Mouse (Mus musculus): ENCODE results near the gene Als2cr12. TPM values are rescaled to one million over a fixed set of nuclear protein-coding genes. Genes with fewer than 3 reads are reported as not detected.
"Not testable (repeated sequence)": the region's sequence is repeated elsewhere in the genome, so short reads cannot be mapped to it uniquely, and the experiment has no call there.

Gene Als2cr12
- total and polyA plus RNA-seq, 2 experiments from 2014 or later: 0.08 TPM; not detected in 1

- H3K9me3 ChIP-seq (ENCODE audit: low read length): no peaks in the 10 kb centered on the region
- 2% methylated on average over 37 of the region's 37 CpGs for WGBS
- TF ChIP-seq CTCF (IDR thresholded peaks at IDR 0.05; ENCODE audit: low read depth): no peak
- H3K4me3 ChIP-seq (ENCODE audit: low read length): peak overlapping the region; percentile 56
- H3K36me3 ChIP-seq (ENCODE audit: insufficient read depth, low read length): no peaks in the 10 kb centered on the region
- peak overlapping the region; percentile 79 for H3K4me2 ChIP-seq (ENCODE audit: low read depth, low read length)
- peak; percentile 91 for ATAC-seq
- peak overlapping the region; percentile 68 for H3K9ac ChIP-seq (replicated peaks; ENCODE audit: low read length)
- DNase-seq (ENCODE audit: low spot score): peak; percentile 54
- no peaks in the 10 kb centered on the region for H3K4me1 ChIP-seq (ENCODE audit: insufficient read depth, low read length)
- no peak overlapping the region for H3K27ac ChIP-seq
- no peaks in the 10 kb centered on the region for H3K27me3 ChIP-seq (ENCODE audit: insufficient read depth, low read length)
These were observed 43.0 kb downstream of the Als2cr12 start for GRCm38 (mm10) chr1:58652480-58653403.

GRCm38 (mm10) chr1:58651571-58652456 is 44.0 kb downstream of the Als2cr12 start:
- WGBS: 85% methylated on average over 17 of the region's 17 CpGs
- H3K4me1 ChIP-seq (ENCODE audit: insufficient read depth, low read length); ATAC-seq; H3K27me3 ChIP-seq (ENCODE audit: insufficient read depth, low read length); H3K27ac ChIP-seq; DNase-seq (ENCODE audit: low spot score); H3K36me3 ChIP-seq (ENCODE audit: insufficient read depth, low read length); H3K9me3 ChIP-seq (ENCODE audit: low read length): not testable (repeated sequence)
- peak overlapping the region; percentile 79 for H3K4me2 ChIP-seq (ENCODE audit: low read depth, low read length)
- H3K4me3 ChIP-seq (ENCODE audit: low read length): peak overlapping the region; percentile 56
- H3K9ac ChIP-seq (replicated peaks; ENCODE audit: low read length): peak overlapping the region; percentile 68; the same call in 1 of the 2 replicates

GRCm38 (mm10) chr1:58628847-58629246 is 66.9 kb downstream of the Als2cr12 start:
- not testable (repeated sequence) for DNase-seq (ENCODE audit: low spot score); H3K36me3 ChIP-seq (ENCODE audit: insufficient read depth, low read length); ATAC-seq; H3K9me3 ChIP-seq (ENCODE audit: low read length); H3K4me3 ChIP-seq (ENCODE audit: low read length); H3K27ac ChIP-seq; H3K9ac ChIP-seq (replicated peaks; ENCODE audit: low read length); H3K4me1 ChIP-seq (ENCODE audit: insufficient read depth, low read length); H3K4me2 ChIP-seq (ENCODE audit: low read depth, low read length); H3K27me3 ChIP-seq (ENCODE audit: insufficient read depth, low read length)
- 67% methylated on average over 1 of the region's 2 CpGs for WGBS

- Histone ChIP-seq H3K9ac (replicated peaks; ENCODE audit: low read length) (no peak overlapping the region), H3K4me3 (ENCODE audit: low read length) (no peak overlapping the region), H3K9me3 (ENCODE audit: low read length) (no peaks in the 10 kb centered on the region), H3K4me2 (ENCODE audit: low read depth, low read length) (no peak overlapping the region), H3K4me1 (ENCODE audit: insufficient read depth, low read length) (no peaks in the 10 kb centered on the region), H3K27ac (no peak overlapping the region; the same call in 1 of the 2 replicates), H3K27me3 (ENCODE audit: insufficient read depth, low read length) (no peaks in the 10 kb centered on the region), H3K36me3 (ENCODE audit: insufficient read depth, low read length) (no peaks in the 10 kb centered on the region)
- TF ChIP-seq CTCF (IDR thresholded peaks at IDR 0.05; ENCODE audit: low read depth): no peak
- peak; percentile 78 for ATAC-seq
- peak; percentile 48 for DNase-seq (ENCODE audit: low spot score)
- WGBS: 60% methylated on average over 7 of the region's 7 CpGs
These were observed 73.6 kb downstream of the Als2cr12 start for GRCm38 (mm10) chr1:58621996-58622748.

GRCm38 (mm10) chr1:58621251-58621650 is 74.5 kb downstream of the Als2cr12 start:
- Histone ChIP-seq H3K27me3 (ENCODE audit: insufficient read depth, low read length) (no peaks in the 10 kb centered on the region), H3K4me2 (ENCODE audit: low read depth, low read length) (no peak overlapping the region), H3K36me3 (ENCODE audit: insufficient read depth, low read length) (no peaks in the 10 kb centered on the region), H3K4me3 (ENCODE audit: low read length) (no peak overlapping the region), H3K9me3 (ENCODE audit: low read length) (no peaks in the 10 kb centered on the region), H3K4me1 (ENCODE audit: insufficient read depth, low read length) (no peaks in the 10 kb centered on the region), H3K9ac (replicated peaks; ENCODE audit: low read length) (no peak overlapping the region), H3K27ac (no peak overlapping the region)
- ATAC-seq: no peak
- no peak for DNase-seq (ENCODE audit: low spot score)
- 79% methylated on average over 3 of the region's 3 CpGs for WGBS
- no peak for TF ChIP-seq CTCF (IDR thresholded peaks at IDR 0.05; ENCODE audit: low read depth)

- Histone ChIP-seq H3K4me2 (ENCODE audit: low read depth, low read length) (no peak overlapping the region), H3K36me3 (ENCODE audit: insufficient read depth, low read length) (no peaks in the 10 kb centered on the region), H3K4me3 (ENCODE audit: low read length) (no peak overlapping the region), H3K27me3 (ENCODE audit: insufficient read depth, low read length) (no peaks in the 10 kb centered on the region), H3K9ac (replicated peaks; ENCODE audit: low read length) (no peak overlapping the region), H3K9me3 (ENCODE audit: low read length) (no peaks in the 10 kb centered on the region), H3K27ac (no peak overlapping the region), H3K4me1 (ENCODE audit: insufficient read depth, low read length) (no peaks in the 10 kb centered on the region)
- TF ChIP-seq CTCF (IDR thresholded peaks at IDR 0.05; ENCODE audit: low read depth): no peak
- DNase-seq (ENCODE audit: low spot score) (no peak), ATAC-seq (no peak)
- WGBS: 91% methylated on average over 2 of the region's 2 CpGs
These were observed 77.0 kb downstream of the Als2cr12 start for GRCm38 (mm10) chr1:58618766-58619165.

Measured in hindbrain, postnatal 0 days (tissue).